Mouse (Mus musculus) common myeloid progenitor, adult 5-6 weeks (primary cell): ENCODE measurements at regions not wholly inside any gene's neighbourhood (a gene's known extent, or its start where the extent isn't known, plus 50 kb on each side); places are given as distances from the start of the nearest gene placed in this dataset.

Experiments
- ATAC-seq: replicated peaks from 2 replicates; pipeline ENCODE4 v1.8.0; 2016; ENCODE audit warnings: low read depth, mild to moderate bottlenecking, moderate TSS enrichment, inconsistent platforms; ENCODE audit not compliant: poor library complexity, severe bottlenecking

DNA sequence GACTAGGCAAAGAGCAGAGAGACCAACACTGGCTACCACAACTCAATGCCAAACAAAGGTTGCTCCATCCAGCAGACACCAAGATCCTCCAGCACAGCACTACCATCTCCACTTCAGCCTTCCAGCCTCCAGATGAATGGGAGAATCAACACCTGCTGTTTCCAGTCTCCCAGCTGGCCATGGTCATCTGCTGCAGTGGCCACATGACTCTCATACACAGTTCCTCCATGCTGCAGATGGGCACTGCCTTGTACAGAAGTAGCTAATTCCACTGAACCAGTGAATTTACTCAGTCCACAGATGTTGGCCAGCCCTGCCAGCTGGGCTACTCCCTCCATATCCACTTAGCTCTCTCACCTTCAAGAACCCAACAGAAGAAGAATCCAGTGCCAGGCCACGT is 63.0 kb upstream of the Vstm5 start:
- ATAC-seq, result no peak

DNA sequence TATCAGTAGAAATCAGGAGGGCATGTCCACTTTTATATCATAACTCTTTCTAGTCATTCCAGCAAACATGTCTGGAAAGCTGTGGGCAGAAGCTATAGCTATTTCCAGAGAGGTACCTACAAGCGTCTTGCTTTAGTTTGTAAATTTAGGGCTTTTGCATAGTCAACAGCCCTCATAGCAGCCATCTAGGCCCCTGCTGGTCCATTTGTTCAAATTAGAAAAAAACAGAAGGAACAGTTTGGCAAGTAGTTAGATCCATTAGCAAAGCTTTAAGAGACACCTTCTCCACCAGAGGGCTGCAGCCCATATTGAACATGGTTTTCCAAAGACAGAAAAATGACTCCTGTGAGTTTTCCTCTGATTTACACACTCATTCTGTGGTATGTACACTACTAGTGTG is 63.4 kb upstream of the Vstm5 start:
- ATAC-seq, result no peak

DNA sequence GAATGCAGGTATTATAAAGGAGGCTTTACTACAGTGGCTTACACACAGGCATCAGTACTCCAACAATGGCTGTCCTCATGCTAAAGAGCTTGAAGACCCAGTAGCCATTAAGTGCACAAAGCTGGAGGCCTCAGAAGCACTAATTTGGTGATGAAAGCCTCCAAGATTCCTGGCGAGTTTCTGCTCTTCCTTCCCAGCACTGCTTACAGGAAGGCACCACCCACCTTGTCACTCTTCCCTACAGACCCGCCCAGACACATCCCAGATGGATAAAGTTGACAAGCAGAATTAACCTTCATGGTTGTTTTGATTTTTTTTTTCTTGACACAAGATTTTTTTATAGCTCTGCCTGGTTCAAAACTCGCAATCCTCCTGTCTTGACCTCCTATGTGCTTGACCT is 59.0 kb upstream of the Hephl1 start:
- ATAC-seq, result no peak

DNA sequence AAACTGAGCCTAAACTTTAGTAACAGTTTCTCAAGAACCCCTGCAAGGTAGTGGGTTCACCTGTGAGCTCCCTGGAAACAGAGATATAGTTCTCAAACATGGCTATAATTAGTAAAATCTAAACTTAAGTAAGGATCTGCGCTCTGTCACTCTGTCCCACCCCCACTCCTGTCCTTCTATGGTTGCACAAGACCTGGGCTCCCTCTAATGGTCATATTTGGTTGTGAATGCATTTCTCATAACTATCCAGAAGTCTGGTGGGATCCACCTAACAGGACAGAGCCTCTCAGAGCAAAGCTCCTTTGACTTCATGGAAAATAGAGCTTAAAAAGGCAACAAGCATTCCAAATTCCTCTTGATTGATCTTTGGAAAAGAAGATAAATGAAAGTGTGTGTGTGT is 57.8 kb upstream of the Hephl1 start:
- peak; percentile 73 for ATAC-seq

DNA sequence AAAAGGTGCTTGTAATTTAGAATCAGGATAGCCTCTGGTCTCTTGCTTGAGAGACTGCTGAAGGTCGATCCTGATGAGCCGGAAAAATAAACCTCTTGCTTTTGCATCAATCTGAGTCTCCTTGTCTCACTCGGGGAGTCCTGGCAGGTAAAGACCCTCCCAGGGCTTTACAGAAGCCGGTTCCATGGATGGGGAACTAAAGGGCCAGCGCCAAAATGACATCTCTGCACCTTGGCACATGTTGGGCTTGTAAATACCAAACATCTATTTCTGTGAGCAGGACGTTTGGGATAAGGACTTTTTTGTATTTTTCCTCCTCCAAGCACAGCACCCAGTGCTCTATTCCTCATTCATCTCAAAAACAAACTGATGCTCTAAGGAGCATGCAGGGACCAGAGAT is 57.1 kb upstream of the Hephl1 start:
- no peak for ATAC-seq

DNA sequence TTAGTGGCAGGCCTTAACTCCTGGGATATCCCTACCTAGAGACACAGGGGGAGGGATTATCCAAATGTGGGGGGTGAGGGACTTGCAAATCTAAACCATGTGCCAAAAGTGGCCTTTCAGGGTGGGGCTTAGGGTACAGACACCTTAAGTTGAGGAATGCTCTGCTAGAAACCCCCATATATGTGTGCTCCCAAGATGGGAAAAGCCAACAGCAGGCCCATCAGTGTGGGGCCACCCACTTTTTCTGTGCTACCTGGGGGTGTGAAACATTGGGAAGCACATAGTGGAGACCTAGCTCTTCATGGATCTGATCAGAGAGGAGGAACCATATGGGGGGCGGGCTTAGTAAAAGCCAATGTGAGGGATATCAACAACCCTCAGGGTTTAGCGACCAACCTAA is 55.0 kb upstream of the Hephl1 start:
- ATAC-seq, result no peak

DNA sequence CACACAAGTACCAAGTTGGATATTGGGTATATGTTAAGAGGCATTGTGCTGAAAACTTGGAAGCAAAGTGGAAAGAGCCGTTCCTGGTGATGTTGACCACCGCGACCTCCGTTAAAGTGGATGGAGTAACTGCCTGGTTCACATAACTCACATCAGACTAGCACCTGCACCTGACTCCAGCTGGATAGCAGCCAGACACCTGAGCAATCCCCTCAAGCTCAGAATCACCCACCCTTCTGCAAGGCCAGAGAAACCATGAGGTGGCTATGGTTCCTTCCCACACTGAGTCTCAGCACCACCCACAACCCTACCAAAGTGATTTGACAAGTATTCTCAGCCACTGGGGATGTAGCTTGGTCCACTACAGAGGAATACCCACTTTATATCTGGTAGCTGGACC is 54.6 kb upstream of the Hephl1 start:
- ATAC-seq, result no peak
